Mouse (Mus musculus) intestine, postnatal 0 days (tissue): ENCODE measurements around the gene Ccer2. TPM values are rescaled to one million over a fixed set of nuclear protein-coding genes. Genes with fewer than 3 reads are reported as not detected.

Experiments
- ATAC-seq: fragments of 200-750 bp; cut with Nextera tagmentation; 2 replicates; pipeline ENCODE4 v1.8.0; 2017; ENCODE audit warnings: mild to moderate bottlenecking, moderate TSS enrichment, moderate library complexity
- H3K27ac ChIP-seq: fragments of 300-500 bp; sonication (generic); 2 replicates; pipeline ENCODE4 v1.5.1; 2014; ENCODE audit warnings: mild to moderate bottlenecking, low read depth, low read length, moderate library complexity
- H3K27me3 ChIP-seq: fragments of 300-500 bp; sonication (generic); replicated peaks from 2 replicates; pipeline ENCODE4 v1.6.1; 2014; ENCODE audit warnings: low read length, mixed read lengths; ENCODE audit not compliant: control insufficient read depth, insufficient read depth
- H3K36me3 ChIP-seq: fragments of 300-500 bp; sonication (generic); 2 replicates; pipeline ENCODE4 v1.6.1; 2014; ENCODE audit warnings: mild to moderate bottlenecking, moderate library complexity; ENCODE audit not compliant: control insufficient read depth, insufficient read depth
- H3K4me1 ChIP-seq: fragments of 300-500 bp; sonication (generic); replicated peaks from 2 replicates; pipeline ENCODE4 v1.6.1; 2014; ENCODE audit warnings: antibody characterized with exemption, low read length, mixed read lengths; ENCODE audit not compliant: control insufficient read depth, insufficient read depth
- H3K4me2 ChIP-seq: fragments of 300-500 bp; sonication (generic); replicated peaks from 2 replicates; pipeline ENCODE4 v1.6.1; 2014; ENCODE audit warnings: low read depth, mild to moderate bottlenecking, moderate library complexity
- H3K4me3 ChIP-seq: fragments of 300-500 bp; sonication (generic); 2 replicates; pipeline ENCODE4 v1.5.1; 2014; ENCODE audit warnings: low read depth, low read length
- H3K9ac ChIP-seq: fragments of 300-500 bp; sonication (generic); 2 replicates; pipeline ENCODE4 v1.6.1; 2014; ENCODE audit warnings: mild to moderate bottlenecking, low read depth, low read length
- H3K9me3 ChIP-seq: fragments of 300-500 bp; sonication (generic); 2 replicates; pipeline ENCODE4 v1.6.1; 2016; ENCODE audit warnings: mixed run types; ENCODE audit not compliant: control insufficient read depth
- CTCF ChIP-seq: sonication (generic); IDR thresholded peaks from 2 replicates; pipeline ENCODE4 v1.5.1; 2016; ENCODE audit warnings: low read depth, mild to moderate bottlenecking, control low read depth, antibody characterized with exemption, moderate library complexity
- WGBS: fragments of 180-500 bp; shearing (Covaris S2); extraction: QIAGEN DNeasy Blood & Tissue Kit; methylation state at CpG from one replicate; pipeline ENCODE4 v1.1.7; 2014; 5-methylcytosine and 5-hydroxymethylcytosine counted together
- polyA plus RNA-seq: library from polyadenylated mRNA; unstranded; fragments of >200 nt; fragmentation: Nextera tagmentation; extraction: Ambion mirVana; gene quantifications from 2 replicates; pipeline ENCODE4 v1.2.1, GENCODE M21; 2015

Gene Ccer2
- not detected in 2 replicates for polyA plus RNA-seq

DNA sequence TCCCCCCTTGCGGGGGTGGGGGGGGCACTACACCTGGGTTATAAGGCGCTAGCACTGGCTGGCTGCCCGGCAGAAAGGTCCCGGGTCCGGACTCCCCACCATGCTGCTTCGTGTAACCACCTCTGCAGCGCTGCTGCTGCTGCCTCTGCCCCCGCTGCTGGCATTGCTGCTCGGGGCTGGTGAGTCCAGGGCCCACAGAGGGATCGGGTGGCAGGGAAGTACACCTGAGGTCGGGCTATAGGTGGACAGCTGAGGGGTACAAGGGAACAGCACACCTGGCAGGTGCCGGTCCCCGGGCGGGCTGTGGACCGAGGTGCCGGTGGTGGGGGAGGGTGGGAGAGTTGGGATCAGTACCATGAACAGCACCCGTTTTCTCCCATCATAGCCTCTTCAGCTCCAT, at the start of gene Ccer2:
Ccer2 (plus strand) TSS at position 96 of the 400 bp plus-strand sequence.
- no peak for TF ChIP-seq CTCF
- H3K4me1 ChIP-seq, result no peaks in the 10 kb centered on the region
- H3K4me3 ChIP-seq, result no peak within 1 kb of the TSS
- peaks cover 10% of the 10 kb centered on the region; the same call in 1 of the 2 replicates for H3K27me3 ChIP-seq
- H3K4me2 ChIP-seq, result no peak within 1 kb of the TSS
- no peak within 1 kb of the TSS for H3K9ac ChIP-seq
- peaks cover 42% of the 10 kb centered on the region for H3K36me3 ChIP-seq
- H3K27ac ChIP-seq, result no peak within 1 kb of the TSS
- no peak for ATAC-seq
- H3K9me3 ChIP-seq, result no peaks in the 10 kb centered on the region
- WGBS, result 4% methylated on average over 17 of the region's 17 CpGs

DNA sequence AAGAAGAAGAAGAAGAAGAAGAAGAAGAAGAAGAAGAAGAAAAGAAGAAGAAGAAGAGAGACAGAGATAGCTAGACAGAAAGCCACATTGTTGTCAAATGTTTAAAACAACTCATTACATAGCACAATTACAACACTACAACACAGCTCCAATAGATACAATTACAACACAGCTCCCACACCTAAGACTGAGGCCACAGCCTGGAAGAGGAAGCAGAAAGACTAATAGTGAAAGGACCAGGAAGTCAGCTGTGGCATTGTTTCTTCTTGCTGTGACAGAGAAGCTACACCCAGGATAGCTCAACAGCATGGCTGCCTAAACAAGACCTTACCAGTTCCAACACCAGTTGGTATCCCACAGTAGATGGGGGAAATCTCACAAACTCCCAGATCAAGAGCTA, 46.5 kb upstream of the Ccer2 start:
- Histone ChIP-seq H3K27ac (no peak overlapping the region), H3K9me3 (no peaks in the 10 kb centered on the region), H3K9ac (no peak overlapping the region), H3K27me3 (no peaks in the 10 kb centered on the region), H3K4me1 (no peaks in the 10 kb centered on the region), H3K4me2 (no peak overlapping the region), H3K4me3 (no peak overlapping the region), H3K36me3 (no peaks in the 10 kb centered on the region)
- ATAC-seq, result no peak
- TF ChIP-seq CTCF, result no peak

DNA sequence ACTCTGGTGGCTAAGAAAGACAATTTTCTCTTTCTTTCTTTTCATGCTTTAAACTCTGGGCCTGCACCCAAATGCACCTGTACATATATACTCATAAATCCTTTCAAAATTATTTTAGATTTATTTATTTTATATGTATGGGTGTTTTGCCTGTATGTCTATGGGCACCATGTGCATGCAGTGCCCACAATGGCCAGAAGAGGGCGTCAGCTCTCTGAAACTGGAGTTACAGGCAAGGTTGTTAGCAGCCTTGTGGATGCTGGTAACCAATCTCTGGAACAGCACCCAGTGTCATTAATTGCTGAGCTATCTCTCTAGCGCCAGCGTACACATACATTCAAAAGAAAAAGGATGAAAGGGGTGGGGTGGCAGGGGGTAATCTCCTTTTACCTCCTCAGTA, 45.0 kb upstream of the Ccer2 start:
- no peak for ATAC-seq
- TF ChIP-seq CTCF, result peak; percentile 41
- H3K4me3 ChIP-seq, result no peak overlapping the region
- no peaks in the 10 kb centered on the region for H3K36me3 ChIP-seq
- no peak overlapping the region for H3K9ac ChIP-seq
- 70% methylated on average over 3 of the region's 3 CpGs for WGBS
- H3K27ac ChIP-seq, result no peak overlapping the region
- H3K27me3 ChIP-seq, result no peaks in the 10 kb centered on the region
- H3K4me1 ChIP-seq, result no peaks in the 10 kb centered on the region
- H3K4me2 ChIP-seq, result no peak overlapping the region
- H3K9me3 ChIP-seq, result no peaks in the 10 kb centered on the region

- no peaks in the 10 kb centered on the region for H3K9me3 ChIP-seq
- H3K27ac ChIP-seq, result no peak overlapping the region
- H3K4me1 ChIP-seq, result no peaks in the 10 kb centered on the region
- no peaks in the 10 kb centered on the region for H3K36me3 ChIP-seq
- H3K4me3 ChIP-seq, result no peak overlapping the region
- ATAC-seq, result no peak
- H3K9ac ChIP-seq, result no peak overlapping the region
- no peaks in the 10 kb centered on the region for H3K27me3 ChIP-seq
- WGBS, result 88% methylated on average over 5 of the region's 5 CpGs
- TF ChIP-seq CTCF, result no peak
- H3K4me2 ChIP-seq, result no peak overlapping the region
These were observed 41.3 kb upstream of the Ccer2 start for GRCm38 (mm10) chr7:28714667-28715066.

DNA sequence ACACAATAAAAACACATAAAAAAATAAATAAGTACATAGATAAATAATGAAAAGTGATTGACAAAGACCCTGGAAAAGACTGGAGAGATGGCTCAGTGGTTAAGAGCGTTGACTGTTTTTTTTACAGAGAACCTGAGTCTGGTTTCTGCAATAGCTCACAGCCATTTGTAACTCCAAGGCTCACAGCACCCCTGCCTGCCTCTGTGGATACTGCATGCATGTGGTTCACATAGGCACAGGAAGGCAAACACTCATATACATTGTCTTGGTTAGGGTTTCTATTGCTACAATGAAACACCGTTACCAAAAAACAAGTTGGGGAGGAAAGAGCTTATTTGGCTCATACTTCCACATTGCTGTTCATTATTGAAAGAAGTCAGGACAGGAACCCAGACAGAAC, 40.4 kb upstream of the Ccer2 start:
- 96% methylated on average over 2 of the region's 2 CpGs for WGBS
- Histone ChIP-seq H3K27me3 (no peaks in the 10 kb centered on the region), H3K4me3 (no peak overlapping the region), H3K36me3 (no peaks in the 10 kb centered on the region), H3K4me2 (no peak overlapping the region), H3K4me1 (no peaks in the 10 kb centered on the region), H3K9me3 (no peaks in the 10 kb centered on the region), H3K27ac (no peak overlapping the region), H3K9ac (no peak overlapping the region)
- TF ChIP-seq CTCF, result peak; percentile 47
- ATAC-seq, result no peak

- TF ChIP-seq CTCF, result peak; percentile 41
- ATAC-seq, result peak; percentile 29; the same call in 1 of the 2 replicates
- Histone ChIP-seq H3K9me3 (no peaks in the 10 kb centered on the region), H3K4me2 (peak within 1 kb of the TSS; percentile 84), H3K4me3 (peak within 1 kb of the TSS; percentile 47), H3K27ac (peak within 1 kb of the TSS; percentile 21; the same call in 1 of the 2 replicates), H3K27me3 (no peaks in the 10 kb centered on the region), H3K9ac (peak within 1 kb of the TSS; percentile 51), H3K4me1 (no peaks in the 10 kb centered on the region), H3K36me3 (no peaks in the 10 kb centered on the region)
- WGBS, result 3% methylated on average over 36 of the region's 36 CpGs
These were observed 39.2 kb upstream of the Ccer2 start, which contains the start of gene Fbxo17 for GRCm38 (mm10) chr7:28716590-28717281. Gene Fbxo17, plus strand, starts transcription at chr7:28716804.
